Mouse (Mus musculus) frontal cortex, postnatal 25 days (tissue): ENCODE data around the gene Atp5e.

ENCODE experiments used
- DNase-seq, 2 experiments: peaks; one replicate each; pipeline ENCODE4 v3.0.0; 2022; ENCODE audit warnings: low spot score in 2 of 2

The Atp5e gene

DNA sequence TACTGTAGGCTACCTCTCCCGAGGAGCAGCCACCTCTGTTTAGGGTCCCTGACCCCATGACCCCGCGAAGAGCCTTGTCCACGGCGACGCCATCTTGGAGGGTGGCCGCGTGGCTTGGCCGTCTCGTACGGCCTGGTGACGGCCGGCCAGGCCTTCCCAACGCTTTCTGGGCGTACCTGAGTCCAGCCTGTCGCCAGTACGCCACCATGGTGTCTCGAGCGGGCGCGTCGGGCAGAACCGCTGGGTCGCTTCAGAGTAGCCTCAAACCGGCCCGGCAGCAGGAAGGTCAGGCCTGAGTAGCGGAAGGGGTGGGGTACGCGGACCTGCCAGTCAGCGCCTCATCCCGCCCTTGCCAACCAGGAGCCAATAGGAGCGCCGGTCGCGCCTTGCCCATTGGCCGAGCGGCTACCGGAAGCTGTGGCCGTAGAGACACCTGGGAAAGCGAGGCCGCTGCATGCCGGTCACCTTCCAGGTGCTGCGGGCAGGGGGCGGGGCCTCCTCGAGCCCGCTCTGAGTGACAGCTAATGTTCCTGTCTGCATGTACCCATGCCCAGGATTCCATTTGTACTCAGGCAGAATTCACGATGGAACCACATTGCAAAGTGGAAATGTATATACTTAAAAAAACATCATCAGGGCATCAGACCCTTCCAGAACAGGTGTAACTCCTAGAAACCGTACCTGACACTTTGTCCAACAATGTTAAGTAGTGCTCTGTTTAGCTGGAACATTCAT lies at the start of gene Atp5e:
Gene Atp5e (minus strand): TSS at position 317 of the 735 bp plus-strand sequence.
- DNase-seq, result peak; percentile 87 to 95

DNA sequence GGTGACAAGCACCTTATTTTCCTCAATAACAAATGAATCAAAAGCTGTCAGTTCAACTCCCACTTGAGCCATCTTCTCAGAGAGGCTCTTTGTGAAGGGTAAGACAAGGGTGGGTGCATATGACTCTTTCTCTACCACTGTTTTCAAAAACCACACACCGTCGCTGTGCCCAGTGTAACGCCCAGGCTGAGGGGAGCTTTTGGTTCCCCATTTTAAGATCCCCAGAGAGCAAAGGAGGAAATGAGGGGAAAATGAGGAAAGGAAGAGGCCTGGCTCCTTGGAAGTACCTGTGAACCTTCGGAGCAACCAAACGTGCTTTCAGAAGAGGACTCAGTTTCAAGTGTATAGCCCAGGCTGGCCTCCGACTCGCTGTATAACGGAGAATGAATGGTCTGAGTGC lies 45.9 kb upstream of the Atp5e start:
- no peak for DNase-seq

DNA sequence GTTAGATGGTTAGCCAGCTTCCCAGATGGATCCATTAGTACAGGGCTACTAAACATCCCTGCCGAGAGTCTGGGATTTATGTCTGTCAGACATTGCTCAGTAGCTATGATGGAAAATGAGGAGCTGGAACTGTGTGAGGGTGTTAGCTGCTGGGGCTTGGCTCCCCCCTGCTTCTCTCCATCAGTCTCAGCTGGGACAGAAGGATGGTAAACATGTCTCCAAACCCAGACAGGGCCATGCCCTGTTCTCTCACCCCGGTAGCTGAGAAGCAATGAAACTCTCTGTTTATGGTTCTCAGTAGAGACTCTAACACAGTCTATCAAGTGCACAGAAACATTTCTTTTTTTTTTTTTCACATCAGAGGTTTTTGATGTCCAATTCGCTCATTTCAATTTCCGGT lies 44.1 kb upstream of the Atp5e start:
- DNase-seq, result no peak

DNA sequence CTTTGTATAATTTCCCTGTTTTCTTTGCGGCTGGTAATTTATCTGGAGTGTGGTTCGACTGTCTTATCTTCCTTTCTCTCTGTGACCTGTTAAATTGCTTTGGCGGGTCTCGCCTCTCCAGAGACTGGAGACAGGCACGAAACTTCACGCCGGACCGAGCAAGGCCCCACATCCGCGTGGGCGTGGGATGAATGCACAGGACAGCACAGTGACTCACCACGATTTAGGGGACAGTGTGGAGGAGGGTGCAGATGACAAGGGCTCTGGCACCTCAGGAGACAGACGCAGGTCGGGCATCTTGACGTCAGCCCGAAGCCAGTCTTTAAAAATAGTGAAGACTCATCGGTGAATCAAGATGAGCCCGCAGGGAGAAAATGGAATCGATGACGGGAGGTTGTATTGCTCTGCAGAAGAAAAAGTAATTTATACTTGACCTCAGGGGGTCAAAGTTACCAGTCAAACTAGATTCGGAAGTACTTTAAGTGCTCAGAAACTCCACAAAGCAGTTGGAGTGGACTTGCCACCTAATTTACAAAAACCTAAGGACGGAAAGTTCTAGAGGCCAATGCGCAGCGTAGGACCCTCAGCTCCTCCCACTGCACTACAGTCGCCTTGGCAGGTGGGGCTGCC lies 39.0 kb upstream of the Atp5e start:
- peak in 1 of 2 experiments; percentile 6 for DNase-seq

DNA sequence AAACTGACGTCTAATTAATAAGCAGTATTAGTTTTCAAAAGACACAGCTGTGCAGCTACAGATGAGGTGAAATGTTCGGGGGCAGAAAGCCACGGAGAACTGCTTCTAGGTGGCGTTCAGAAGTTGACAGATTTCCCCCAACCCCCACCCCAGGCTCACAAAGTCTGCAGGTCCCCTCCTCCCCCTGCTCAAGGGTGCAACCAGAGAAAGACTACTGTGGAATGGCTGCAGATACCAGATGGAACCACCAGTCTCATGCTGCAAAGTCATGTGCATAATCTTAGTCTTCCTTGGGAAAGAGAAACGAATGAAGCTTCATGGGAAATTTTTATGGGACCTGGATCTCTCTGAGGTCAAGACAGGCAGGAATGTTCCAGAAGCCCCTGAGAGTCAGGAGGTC lies 38.4 kb upstream of the Atp5e start:
- DNase-seq, result no peak

DNA sequence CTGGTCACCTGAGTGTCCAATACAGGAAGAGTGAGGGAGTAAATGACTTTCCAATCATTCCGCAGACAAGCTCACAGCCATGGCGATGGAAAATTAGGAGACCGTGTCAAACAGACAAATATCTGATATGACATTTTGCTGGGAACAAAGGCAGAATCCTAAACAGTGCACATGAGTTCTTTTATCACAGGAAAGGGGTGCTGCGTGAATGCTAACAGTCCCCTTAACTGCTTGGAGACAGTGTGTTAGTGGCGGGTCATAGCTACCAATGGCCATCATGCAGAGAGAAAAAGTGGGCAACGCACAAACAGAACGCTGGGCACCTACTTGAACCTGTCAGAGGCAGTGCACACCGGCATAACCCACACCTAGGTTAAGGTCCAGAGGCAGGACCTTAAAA lies 37.6 kb upstream of the Atp5e start:
- no peak for DNase-seq

DNA sequence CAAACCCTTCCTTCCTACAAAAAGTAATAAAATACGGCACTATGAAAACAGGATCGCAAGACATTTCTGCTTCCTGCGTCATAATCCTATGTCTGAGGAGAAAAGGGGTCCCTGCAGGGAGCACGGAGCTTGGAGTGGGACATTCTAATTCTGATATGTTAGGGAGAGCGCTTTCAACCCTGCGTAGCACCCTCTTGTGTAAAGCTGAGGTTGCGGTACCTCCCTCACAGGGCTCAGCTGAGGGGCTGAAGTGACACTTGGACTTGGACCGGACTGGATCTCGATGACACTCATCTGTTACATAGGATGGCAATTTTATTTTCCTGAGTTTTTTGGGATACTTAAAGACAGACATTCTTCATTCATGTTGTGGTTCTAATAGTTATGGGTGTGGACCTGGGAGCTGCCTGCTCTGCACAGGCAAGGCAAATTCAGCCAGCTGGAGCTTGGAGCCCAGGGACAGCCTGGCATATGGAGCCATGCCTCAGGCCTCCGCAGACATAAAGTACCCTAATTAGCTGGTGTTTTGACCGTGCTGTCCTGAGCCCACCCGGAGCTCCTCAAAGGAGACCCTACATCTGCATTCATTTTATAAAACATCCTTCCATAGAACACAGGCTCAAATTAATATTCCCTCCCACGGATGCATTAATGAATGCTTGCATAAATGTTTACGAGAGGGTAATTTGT lies 37.1 kb upstream of the Atp5e start:
- DNase-seq, result no peak

DNA sequence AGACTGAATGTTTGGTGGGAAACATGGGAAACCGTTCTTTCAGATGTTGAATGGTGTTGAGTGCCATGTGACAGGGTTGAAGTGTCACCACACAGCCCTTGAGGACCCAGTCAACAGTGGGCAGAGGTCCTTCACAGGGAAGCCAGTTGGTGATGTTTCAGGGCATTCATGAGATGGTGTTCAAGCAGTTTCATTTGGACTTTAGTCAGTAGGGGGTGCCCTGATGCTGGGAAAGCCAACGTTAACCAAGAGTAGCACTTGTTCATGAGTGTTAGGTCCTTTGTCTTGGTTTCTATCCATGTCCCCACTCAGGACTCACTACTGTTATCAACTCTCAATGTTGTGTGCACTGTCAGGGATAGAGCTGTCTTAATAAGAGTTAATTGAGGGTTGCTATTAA lies 29.0 kb upstream of the Atp5e start:
- no peak for DNase-seq

DNA sequence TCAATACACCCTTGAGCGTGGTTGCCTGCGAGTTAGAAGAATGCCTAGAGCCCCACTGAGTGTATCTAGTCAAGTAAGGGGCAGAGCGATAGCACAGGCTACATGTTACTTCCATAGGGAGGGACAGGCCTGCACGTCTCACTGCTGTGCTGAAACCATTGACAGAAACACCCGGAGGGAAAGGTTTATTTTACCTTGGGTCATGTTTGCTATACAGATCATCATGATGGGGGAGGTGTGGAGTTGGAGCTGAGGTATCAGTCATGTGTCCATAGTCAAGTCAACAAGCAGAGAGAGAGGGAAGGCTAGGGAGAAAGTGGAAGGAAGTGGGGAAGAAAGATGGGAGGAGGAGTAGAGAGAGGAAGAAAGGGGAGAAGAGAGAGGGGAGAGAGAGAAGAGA lies 23.1 kb upstream of the Atp5e start:
- DNase-seq, result no peak

DNA sequence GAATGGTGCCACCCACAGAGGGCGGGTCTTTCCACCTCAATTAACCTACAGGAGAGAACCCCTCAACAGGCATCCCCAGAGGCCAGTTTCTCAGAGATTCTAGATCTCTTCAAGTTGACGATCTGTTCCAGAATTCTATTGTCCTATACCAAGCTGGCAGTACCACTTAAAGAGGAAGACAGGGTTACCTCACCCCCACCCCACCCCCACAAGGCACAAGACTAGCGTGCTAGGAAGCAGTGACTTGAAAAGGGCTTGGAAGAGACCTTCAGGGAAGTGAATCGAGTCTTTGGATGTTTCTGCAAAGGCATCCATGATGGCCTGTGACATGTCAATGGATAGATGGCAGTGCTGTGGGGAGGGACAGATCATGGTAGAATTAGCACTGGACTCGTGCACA lies 14.8 kb upstream of the Atp5e start:
- no peak for DNase-seq

DNA sequence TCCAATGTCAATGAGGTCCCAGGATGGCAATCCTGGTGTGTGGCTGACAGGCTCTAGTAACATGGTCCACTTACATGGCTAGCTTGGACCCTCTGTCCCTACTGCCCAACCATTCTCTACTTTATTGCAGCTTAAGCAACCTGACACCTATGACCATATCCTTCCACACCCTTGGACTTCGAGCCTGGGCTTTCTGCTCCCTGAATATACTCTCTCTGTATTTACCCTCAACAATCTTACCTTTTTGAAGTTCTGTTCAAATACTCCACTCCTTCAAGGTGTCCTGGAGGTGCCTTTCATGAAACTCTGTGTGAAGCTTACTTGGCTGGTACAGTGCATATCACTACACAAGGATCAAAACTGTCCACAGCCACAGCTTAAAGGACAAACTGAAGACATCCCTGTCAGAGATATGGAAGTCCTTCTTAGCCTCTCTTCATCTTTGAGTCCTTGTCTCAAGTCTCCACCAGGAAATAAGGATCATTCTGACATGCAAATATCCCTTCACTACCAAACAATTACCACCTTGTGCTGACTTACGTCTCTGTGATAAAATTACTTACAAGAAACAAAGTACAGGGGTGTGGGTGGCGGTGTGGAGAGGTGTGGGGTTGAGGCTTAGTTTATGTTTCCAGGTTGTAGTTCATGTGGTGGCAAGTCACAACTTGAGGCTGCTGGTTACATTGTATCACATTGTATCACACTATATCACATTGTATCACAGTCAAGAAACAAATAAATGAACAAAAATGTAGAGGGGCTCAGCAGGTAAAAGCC lies 13.8 kb upstream of the Atp5e start:
- no peak for DNase-seq

DNA sequence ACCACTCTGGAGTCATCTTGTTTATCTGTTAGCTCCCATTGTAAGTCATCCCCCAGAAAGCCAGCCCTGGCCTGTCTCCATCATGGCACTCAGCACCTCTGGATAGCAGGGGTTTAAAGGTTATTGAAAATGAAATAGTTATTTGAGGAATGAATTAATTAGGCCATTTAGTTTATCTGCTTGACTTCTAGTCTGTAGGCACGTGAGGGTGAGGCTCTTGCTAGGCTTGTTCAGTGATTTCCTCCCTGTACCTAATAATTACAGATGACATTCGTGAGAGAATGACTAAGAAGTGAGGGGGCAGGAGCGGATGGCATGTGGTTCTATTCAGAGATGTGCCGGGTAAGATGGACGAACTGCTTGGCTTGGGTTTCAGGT lies 9.6 kb upstream of the Atp5e start:
- no peak for DNase-seq

DNA sequence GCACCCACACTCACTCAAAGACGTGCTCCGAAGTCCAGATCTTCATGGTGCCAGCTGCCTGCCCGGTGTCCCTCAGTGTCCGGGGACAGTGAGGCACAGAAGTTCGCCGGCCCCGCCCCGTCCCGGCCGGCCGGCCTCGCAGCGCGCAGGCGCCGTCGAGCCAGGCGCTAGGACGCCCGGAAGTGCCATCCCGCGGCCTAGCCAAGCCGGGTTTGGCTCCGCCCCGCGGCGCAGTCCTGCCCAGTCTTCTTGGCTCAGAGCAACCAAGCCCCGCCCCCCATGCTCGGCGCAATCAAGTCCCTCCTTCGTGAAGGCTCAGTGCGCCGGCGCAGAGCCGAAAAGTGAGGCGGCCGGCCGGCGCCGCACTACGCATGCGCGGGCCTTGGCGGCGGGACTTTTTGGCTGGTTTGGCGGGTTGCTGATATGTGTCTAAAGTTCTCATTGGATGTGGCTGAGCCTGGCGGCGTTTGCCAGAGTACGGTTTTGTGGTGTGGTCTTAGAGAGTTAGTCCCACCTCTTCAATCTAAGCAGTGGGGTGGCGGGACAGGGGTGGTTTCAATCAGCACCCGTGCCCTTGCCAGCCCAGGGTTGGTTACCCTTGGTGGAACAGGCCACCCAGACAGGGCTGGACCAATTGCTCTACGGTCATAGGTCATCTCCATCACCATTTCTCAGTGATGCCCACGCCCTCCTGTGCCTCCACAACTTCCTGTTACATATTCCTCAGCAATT lies 9.1 kb upstream of the Atp5e start, which contains the start of gene Prelid3b:
Gene Prelid3b (minus strand): TSS at position 264 of the 732 bp plus-strand sequence.
- peak; percentile 99 for DNase-seq

DNA sequence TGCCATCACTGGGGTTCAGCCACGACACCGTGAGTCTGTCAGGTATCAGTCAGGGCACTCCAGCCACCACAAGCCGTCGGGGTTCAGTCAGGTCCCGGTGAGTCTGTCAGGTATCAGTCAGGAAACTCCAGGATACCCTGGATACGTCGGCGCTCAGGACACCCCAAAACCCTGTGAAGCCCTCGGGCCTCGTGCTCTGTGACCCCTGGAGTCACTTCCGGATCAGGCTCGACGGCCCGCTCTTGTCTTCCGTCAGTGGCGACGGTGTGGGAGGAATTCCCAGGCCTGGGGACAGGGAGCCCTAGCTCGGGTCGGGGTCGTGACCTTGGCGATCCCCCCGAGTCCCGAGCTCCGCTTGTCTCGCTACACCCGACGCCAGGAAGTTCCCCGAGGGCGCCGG lies 8.5 kb upstream of the Atp5e start:
- DNase-seq, result no peak

DNA sequence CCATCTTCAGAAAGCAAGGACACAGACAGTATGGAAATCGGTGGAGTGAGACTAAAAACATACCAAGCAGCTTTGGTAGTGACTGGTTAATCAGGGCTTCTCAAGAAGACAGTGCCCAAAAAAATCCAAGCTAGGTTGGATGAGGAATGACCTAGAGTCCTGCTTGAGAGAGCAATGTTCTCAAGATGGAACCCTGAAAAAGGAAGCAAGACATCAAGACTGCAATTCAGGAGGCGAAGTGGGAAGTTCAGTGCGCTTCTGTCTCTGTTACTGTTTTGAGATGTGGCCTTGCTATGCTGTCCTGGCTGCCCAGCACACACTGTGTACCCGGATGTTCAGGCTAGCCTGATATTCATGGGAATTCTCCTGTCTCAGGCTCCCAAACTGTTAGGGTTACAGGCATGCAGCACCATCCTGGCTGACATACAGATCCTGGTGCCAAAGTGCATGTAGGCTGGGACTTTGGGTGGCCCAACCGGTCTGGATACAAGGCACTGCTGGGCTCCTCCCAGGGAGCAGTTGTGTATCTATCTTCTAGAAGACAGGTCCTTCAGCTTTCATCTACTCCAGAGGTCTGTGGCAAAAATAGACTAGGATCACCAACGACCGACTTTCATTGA lies 7.0 kb upstream of the Atp5e start:
- no peak for DNase-seq

DNA sequence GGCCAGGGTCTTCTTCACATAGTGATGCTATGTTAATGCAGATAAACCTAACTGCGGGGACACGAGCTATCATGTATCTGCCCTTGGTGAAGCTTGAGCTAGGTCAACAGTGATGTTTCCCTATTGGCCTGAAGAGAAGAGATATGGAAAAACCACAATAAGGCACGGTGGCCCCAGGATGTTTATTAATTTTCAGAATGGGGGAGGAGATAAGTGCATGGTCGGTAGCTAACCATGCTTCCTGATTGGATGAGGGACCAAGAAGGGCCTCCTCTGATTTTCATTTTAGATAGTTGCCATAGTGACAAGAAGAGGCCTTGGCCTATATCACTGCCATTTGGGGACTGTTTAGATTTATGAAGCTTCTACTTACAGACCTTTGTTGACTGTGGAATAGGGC lies 6.4 kb upstream of the Atp5e start:
- no peak for DNase-seq

DNA sequence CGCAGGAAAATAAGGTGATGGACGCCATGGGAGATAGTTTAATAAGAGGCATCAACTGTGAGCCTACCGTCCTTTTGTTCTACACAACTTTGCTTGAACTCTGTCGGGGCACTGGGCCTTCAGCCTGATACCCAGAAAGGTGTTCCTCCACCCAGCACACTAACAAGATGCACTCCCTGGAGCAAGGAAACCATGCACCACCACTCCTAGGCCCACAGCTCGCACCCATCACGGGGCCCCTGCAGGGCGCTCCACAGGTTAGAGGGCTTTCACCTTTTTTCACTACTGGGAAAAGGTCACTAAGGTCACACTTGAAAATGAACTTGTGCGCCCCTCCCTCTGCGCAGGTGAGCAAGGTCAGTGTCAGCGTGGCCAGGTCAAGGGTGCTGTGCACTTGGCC lies 535 bp downstream of the Atp5e start:
- peak in 1 of 2 experiments; percentile 10 for DNase-seq

DNA sequence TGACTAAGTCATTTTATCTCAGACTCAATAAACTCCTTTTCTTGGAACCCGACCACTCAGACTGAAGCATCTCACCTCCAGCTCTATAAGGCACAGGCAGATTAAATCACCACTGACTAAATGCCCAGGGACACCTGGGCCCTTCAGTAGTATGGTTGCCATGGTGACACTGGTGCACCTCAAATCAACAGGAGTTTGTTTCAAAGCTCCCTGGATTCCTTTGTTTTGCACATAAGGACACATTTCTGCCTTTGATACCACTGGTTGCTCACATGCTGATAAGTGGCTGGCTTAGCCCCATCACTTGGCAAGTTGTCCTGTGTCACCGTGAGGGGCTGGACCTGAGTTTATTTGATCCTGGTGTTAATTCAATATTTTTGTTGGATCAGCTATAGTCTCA lies 4.5 kb downstream of the Atp5e start:
- DNase-seq, result no peak

DNA sequence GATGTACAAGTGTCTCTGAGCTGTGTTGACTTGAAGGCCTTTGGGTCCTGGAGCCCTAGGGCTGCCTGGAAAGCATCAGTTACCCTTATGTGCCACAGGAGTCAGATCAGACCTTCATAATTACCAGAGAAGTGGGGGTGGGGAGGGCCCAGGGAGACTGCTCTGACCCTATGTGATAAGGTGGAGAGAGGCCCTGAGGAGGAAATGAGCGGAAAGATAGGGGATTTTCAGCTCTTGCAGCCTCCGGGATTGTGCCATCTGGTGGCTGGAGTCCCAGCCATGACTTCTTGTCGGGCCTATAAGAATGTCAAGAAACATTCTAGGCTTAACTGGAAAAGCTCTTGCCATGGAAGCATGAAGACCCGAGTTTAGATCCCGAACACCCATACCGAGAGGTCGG lies 10.2 kb downstream of the Atp5e start:
- no peak for DNase-seq

DNA sequence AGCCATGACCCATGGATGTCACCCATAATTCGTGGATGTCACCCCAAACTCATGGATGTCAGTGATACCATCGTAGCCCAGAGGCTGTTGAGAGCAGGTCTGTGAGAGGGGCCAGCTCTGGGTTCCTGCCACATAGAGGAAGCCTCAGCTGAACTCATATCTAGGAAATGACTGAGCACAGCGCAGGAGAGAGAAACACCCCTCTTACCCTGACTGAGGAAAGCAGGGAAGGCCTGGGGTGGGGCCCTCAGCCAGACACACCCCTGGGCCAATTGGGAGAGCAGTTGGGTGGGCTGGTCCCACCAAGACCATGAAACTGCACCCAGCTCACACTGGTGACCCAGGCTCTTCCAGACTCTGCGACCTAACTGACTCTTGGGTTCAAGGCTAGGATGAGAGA lies 13.6 kb downstream of the Atp5e start, which contains the start of gene Tubb1:
Gene Tubb1 (plus strand): TSS at position 343 of the 400 bp plus-strand sequence.
- no peak for DNase-seq

DNA sequence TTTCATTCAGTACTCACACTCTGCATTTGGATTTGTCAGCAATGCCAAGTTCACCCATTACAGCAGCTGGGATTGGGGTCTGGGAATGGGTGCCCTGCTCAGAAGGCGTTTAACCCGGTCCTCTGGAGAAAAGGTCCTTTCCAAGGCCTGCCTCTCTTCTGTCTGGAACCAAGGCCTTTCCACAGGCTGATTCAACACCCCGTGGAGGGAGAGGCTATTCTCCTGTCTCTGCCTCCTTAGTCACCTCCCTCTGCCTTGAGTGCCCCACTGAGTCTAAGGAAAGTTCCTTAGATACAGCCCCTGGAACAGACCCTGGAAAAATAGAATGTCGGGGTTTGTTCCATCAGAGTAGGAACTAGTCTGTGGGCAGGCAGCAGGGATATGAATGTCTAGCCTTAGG lies 15.5 kb downstream of the Atp5e start:
- DNase-seq, result no peak
